Mouse (Mus musculus): ENCODE results near the gene Eya2. TPM values are rescaled to one million over a fixed set of nuclear protein-coding genes. Genes with fewer than 3 reads are reported as not detected.

Eya2 gene
- total and polyA plus RNA-seq, 3 experiments: not detected

GRCm38 (mm10) chr2:165644057-165644456 lies 49.2 kb downstream of the Eya2 start:
- TF ChIP-seq POLR2A (IDR thresholded peaks at IDR 0.05; ENCODE audit: control insufficient read depth in 1 of 2, insufficient read depth in 1 of 2, low read depth in 1 of 2, low read length in 2 of 2, poor library complexity in 1 of 2) (no peak), TCF12 (IDR thresholded peaks at IDR 0.05; ENCODE audit: low read depth, low read length) (no peak), ZKSCAN1 (IDR thresholded peaks at IDR 0.05; ENCODE audit: low read depth, low read length) (no peak), MXI1 (IDR thresholded peaks at IDR 0.05; ENCODE audit: low read depth, low read length) (no peak), MAFK (IDR thresholded peaks at IDR 0.05; ENCODE audit: borderline replicate concordance, low read depth, low read length) (no peak), MAZ (IDR thresholded peaks at IDR 0.05; ENCODE audit: low read depth, low read length) (no peak)
- no peaks in the 10 kb centered on the region for H3K4me1 ChIP-seq (ENCODE audit: control insufficient read depth in 1 of 2, insufficient read depth in 2 of 2, low read length in 2 of 2)
- no peak overlapping the region for H3K27ac ChIP-seq (ENCODE audit: control insufficient read depth, low read depth, low read length)
- no peaks in the 10 kb centered on the region for H3K79me2 ChIP-seq (ENCODE audit: control insufficient read depth, insufficient read depth, low read length, poor library complexity)
- no peaks in the 10 kb centered on the region for H3K36me3 ChIP-seq (ENCODE audit: control insufficient read depth in 1 of 2, insufficient read depth in 2 of 2, low read length in 2 of 2)
- no peaks in the 10 kb centered on the region for H3K9me3 ChIP-seq (replicated peaks; ENCODE audit: insufficient read depth, low read length)
- no peaks in the 10 kb centered on the region for H3K27me3 ChIP-seq (ENCODE audit: control insufficient read depth in 1 of 2, insufficient read depth in 2 of 2, low read length in 2 of 2)
- H3K4me3 ChIP-seq (ENCODE audit: control insufficient read depth in 1 of 2, insufficient read depth in 1 of 2, low read depth in 2 of 2, low read length in 2 of 2): no peak overlapping the region
- H3K9ac ChIP-seq (ENCODE audit: control insufficient read depth, low read depth, low read length, poor library complexity, severe bottlenecking): no peak overlapping the region
- no peak for DNase-seq (ENCODE audit: low read depth, low spot score)

- Histone ChIP-seq H3K27me3 (ENCODE audit: control insufficient read depth in 1 of 2, insufficient read depth in 2 of 2, low read length in 2 of 2) (no peaks in the 10 kb centered on the region), H3K36me3 (ENCODE audit: control insufficient read depth in 1 of 2, insufficient read depth in 2 of 2, low read length in 2 of 2) (no peaks in the 10 kb centered on the region), H3K4me1 (ENCODE audit: control insufficient read depth in 1 of 2, insufficient read depth in 2 of 2, low read length in 2 of 2) (no peaks in the 10 kb centered on the region), H3K9me3 (replicated peaks; ENCODE audit: insufficient read depth, low read length) (no peaks in the 10 kb centered on the region), H3K9ac (ENCODE audit: control insufficient read depth, low read depth, low read length, poor library complexity, severe bottlenecking) (no peak overlapping the region), H3K27ac (ENCODE audit: control insufficient read depth, low read depth, low read length) (no peak overlapping the region), H3K79me2 (ENCODE audit: control insufficient read depth, insufficient read depth, low read length, poor library complexity) (no peaks in the 10 kb centered on the region), H3K4me3 (ENCODE audit: control insufficient read depth in 1 of 2, insufficient read depth in 1 of 2, low read depth in 2 of 2, low read length in 2 of 2) (no peak overlapping the region)
- DNase-seq (ENCODE audit: low read depth, low spot score): no peak
- TF ChIP-seq POLR2AphosphoS5 (IDR thresholded peaks at IDR 0.05; ENCODE audit: borderline replicate concordance, low read depth, low read length): no peak
- TF ChIP-seq TBP (IDR thresholded peaks at IDR 0.05; ENCODE audit: low read depth, low read length): no peak
- no peak for TF ChIP-seq CHD2 (IDR thresholded peaks at IDR 0.05; ENCODE audit: low read length)
- no peak for TF ChIP-seq TCF12 (IDR thresholded peaks at IDR 0.05; ENCODE audit: low read depth, low read length)
- TF ChIP-seq NELFE (IDR thresholded peaks at IDR 0.05; ENCODE audit: low read depth, low read length): no peak
- TF ChIP-seq SMC3 (IDR thresholded peaks at IDR 0.05; ENCODE audit: low read depth, low read length): no peak
- no peak for TF ChIP-seq USF2 (IDR thresholded peaks at IDR 0.05; ENCODE audit: borderline replicate concordance in 1 of 2, insufficient read depth in 1 of 2, low read depth in 1 of 2, low read length in 2 of 2)
- TF ChIP-seq GABPA (IDR thresholded peaks at IDR 0.05; ENCODE audit: low read depth, low read length): no peak
- no peak for TF ChIP-seq ZKSCAN1 (IDR thresholded peaks at IDR 0.05; ENCODE audit: low read depth, low read length)
- TF ChIP-seq SIN3A (IDR thresholded peaks at IDR 0.05; ENCODE audit: low read length): no peak
- TF ChIP-seq MYB (IDR thresholded peaks at IDR 0.05; ENCODE audit: low read depth, low read length): no peak
- TF ChIP-seq POLR2AphosphoS2 (IDR thresholded peaks at IDR 0.05; ENCODE audit: low read length): no peak
- no peak for TF ChIP-seq MAFK (IDR thresholded peaks at IDR 0.05; ENCODE audit: borderline replicate concordance, low read depth, low read length)
Observed at GRCm38 (mm10) chr2:165651031-165651430, 56.2 kb downstream of the Eya2 start.
